Mouse (Mus musculus) heart, embryonic 12.5 days (tissue): Measurements from ENCODE around the gene Dhfr. TPM values are rescaled to one million over a fixed set of nuclear protein-coding genes. Genes with fewer than 3 reads are reported as not detected.

Source experiments
- ATAC-seq: fragments of 200-750 bp; cut with Nextera tagmentation; 2 replicates; pipeline ENCODE4 v1.8.0; 2017; ENCODE audit warnings: moderate TSS enrichment, moderate library complexity; ENCODE audit not compliant: insufficient number of reproducible peaks, low FRiP score
- H3K27ac ChIP-seq: fragments of 300-500 bp; sonication (generic); 2 replicates; pipeline ENCODE4 v1.5.1; 2016; ENCODE audit warnings: mild to moderate bottlenecking, moderate library complexity; ENCODE audit not compliant: poor library complexity, severe bottlenecking
- H3K27me3 ChIP-seq: fragments of 300-500 bp; sonication (generic); replicated peaks from 2 replicates; pipeline ENCODE4 v1.6.1; 2016; ENCODE audit warnings: mild to moderate bottlenecking, moderate library complexity
- H3K36me3 ChIP-seq: fragments of 300-500 bp; sonication (generic); 2 replicates; pipeline ENCODE4 v1.6.1; 2016; ENCODE audit warnings: mild to moderate bottlenecking, moderate library complexity
- H3K4me1 ChIP-seq: fragments of 300-500 bp; sonication (generic); replicated peaks from 2 replicates; pipeline ENCODE4 v1.6.1; 2016; ENCODE audit warnings: mild to moderate bottlenecking
- H3K4me2 ChIP-seq: fragments of 300-500 bp; sonication (generic); 2 replicates; pipeline ENCODE4 v1.6.1; 2016; ENCODE audit warnings: mild to moderate bottlenecking, moderate library complexity
- H3K4me3 ChIP-seq: fragments of 300-500 bp; sonication (generic); 2 replicates; pipeline ENCODE4 v1.5.1; 2016; ENCODE audit warnings: mild to moderate bottlenecking
- H3K9ac ChIP-seq: fragments of 300-500 bp; sonication (generic); 2 replicates; pipeline ENCODE4 v1.6.1; 2016; ENCODE audit warnings: mild to moderate bottlenecking, moderate library complexity
- H3K9me3 ChIP-seq: fragments of 300-500 bp; sonication (generic); replicated peaks from 2 replicates; pipeline ENCODE4 v1.6.1; 2016; ENCODE audit warnings: mild to moderate bottlenecking, moderate library complexity
- WGBS: fragments of 180-500 bp; shearing (Covaris S2); methylation state at CpG from one replicate; pipeline ENCODE4 v1.1.7; 2016; 5-methylcytosine and 5-hydroxymethylcytosine counted together
- polyA plus RNA-seq: library from polyadenylated mRNA; unstranded; fragments of >200 nt; fragmentation: Nextera tagmentation; extraction: Ambion mirVana; gene quantifications from 2 replicates; pipeline ENCODE4 v1.2.1, GENCODE M21; 2016

Gene Dhfr
- polyA plus RNA-seq, 1 experiment from 2014 or later = 13.0 TPM

DNA sequence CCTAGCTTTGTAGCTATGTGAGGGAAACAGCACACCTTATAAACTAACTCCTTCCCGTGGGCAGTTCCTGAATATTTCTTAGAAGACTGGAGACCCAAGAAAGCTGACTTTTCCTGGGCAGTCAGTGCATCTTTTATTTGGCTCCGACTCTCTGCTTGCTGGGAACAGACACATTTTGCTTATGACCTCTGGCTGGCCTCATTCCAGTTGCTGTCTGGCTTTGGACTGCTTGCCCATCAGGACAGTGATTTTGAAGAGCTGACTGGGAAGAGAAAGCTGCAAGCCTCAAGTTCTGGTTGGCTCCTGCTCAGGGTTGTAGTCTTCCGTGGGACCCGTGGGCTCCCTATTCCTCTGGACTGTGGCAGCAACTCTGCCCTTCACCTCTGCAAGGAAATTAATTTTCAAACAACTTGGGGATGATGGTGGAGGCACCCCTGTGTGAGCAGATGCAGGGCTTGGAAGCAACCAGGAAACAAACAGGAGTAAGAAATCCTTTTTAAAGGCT, 72.9 kb downstream of the Dhfr start:
- peak overlapping the region; percentile 72 for H3K4me3 ChIP-seq
- no peak for ATAC-seq
- H3K36me3 ChIP-seq = no peaks in the 10 kb centered on the region
- H3K27ac ChIP-seq = no peak overlapping the region
- H3K4me1 ChIP-seq = peaks cover 13% of the 10 kb centered on the region
- WGBS = 42% methylated on average over 4 of the region's 4 CpGs
- H3K9ac ChIP-seq = no peak overlapping the region
- H3K27me3 ChIP-seq = peaks cover 71% of the 10 kb centered on the region
- H3K4me2 ChIP-seq = peak overlapping the region; percentile 100; the same call in 1 of the 2 replicates
- no peaks in the 10 kb centered on the region for H3K9me3 ChIP-seq

Other genes starting within 250 kb of the Dhfr start
- gene Rasgrf2, start 223.1 kb upstream of the Dhfr start, polyA plus RNA-seq = 0.89 and 1.1 TPM in 2 replicates
- 0.56 and 0.78 TPM in 2 replicates for gene Gm20379, start 48.7 kb upstream of the Dhfr start, polyA plus RNA-seq
- 19.5 and 19.7 TPM in 2 replicates for gene Msh3, start 277 bp downstream of the Dhfr start, polyA plus RNA-seq
- 0.22 and 0.30 TPM in 2 replicates for gene Ankrd34b, start 71.2 kb downstream of the Dhfr start, polyA plus RNA-seq
- not detected in 2 replicates for gene Fam151b, start 129.3 kb downstream of the Dhfr start, polyA plus RNA-seq
- gene Zfyve16, start 176.1 kb downstream of the Dhfr start, polyA plus RNA-seq = 11.5 and 13.5 TPM in 2 replicates
- gene Spz1, start 221.4 kb downstream of the Dhfr start, polyA plus RNA-seq = not detected in 2 replicates